Mouse (Mus musculus) midbrain, embryonic 12.5 days (tissue): Measurements from ENCODE around the gene Map2k3. TPM values are rescaled to one million over a fixed set of nuclear protein-coding genes. Genes with fewer than 3 reads are reported as not detected.

Source experiments
- ATAC-seq: fragments of 200-750 bp; cut with Nextera tagmentation; 2 replicates; pipeline ENCODE4 v1.8.0; 2017; ENCODE audit warnings: low read depth, moderate TSS enrichment, moderate library complexity; ENCODE audit not compliant: low FRiP score
- H3K27ac ChIP-seq: fragments of 300-500 bp; sonication (generic); replicated peaks from 2 replicates; pipeline ENCODE4 v1.5.1; 2016; ENCODE audit warnings: mild to moderate bottlenecking
- H3K27me3 ChIP-seq: fragments of 300-500 bp; sonication (generic); 2 replicates; pipeline ENCODE4 v1.6.1; 2016; ENCODE audit warnings: mild to moderate bottlenecking
- H3K36me3 ChIP-seq: fragments of 300-500 bp; sonication (generic); 2 replicates; pipeline ENCODE4 v1.6.1; 2016
- H3K4me1 ChIP-seq: fragments of 300-500 bp; sonication (generic); 2 replicates; pipeline ENCODE4 v1.6.1; 2016
- H3K4me2 ChIP-seq: fragments of 300-500 bp; sonication (generic); replicated peaks from 2 replicates; pipeline ENCODE4 v1.6.1; 2016; ENCODE audit warnings: mild to moderate bottlenecking, moderate library complexity
- H3K4me3 ChIP-seq: fragments of 300-500 bp; sonication (generic); 2 replicates; pipeline ENCODE4 v1.5.1; 2016; ENCODE audit warnings: mild to moderate bottlenecking
- H3K9ac ChIP-seq: fragments of 300-500 bp; sonication (generic); replicated peaks from 2 replicates; pipeline ENCODE4 v1.6.1; 2016; ENCODE audit warnings: mild to moderate bottlenecking, moderate library complexity
- H3K9me3 ChIP-seq: fragments of 300-500 bp; sonication (generic); 2 replicates; pipeline ENCODE4 v1.6.1; 2016; ENCODE audit warnings: mild to moderate bottlenecking
- WGBS: fragments of 180-500 bp; shearing (Covaris S2); methylation state at CpG from one replicate; pipeline ENCODE4 v1.1.7; 2016; 5-methylcytosine and 5-hydroxymethylcytosine counted together
- polyA plus RNA-seq: library from polyadenylated mRNA; unstranded; fragments of >200 nt; fragmentation: Nextera tagmentation; extraction: Ambion mirVana; gene quantifications from 2 replicates; pipeline ENCODE4 v1.2.1, GENCODE M21; 2016

Gene Map2k3
- polyA plus RNA-seq, 1 experiment from 2014 or later = 41.9 TPM

- Histone ChIP-seq H3K9me3 (no peaks in the 10 kb centered on the region), H3K36me3 (no peaks in the 10 kb centered on the region), H3K4me2 (peak overlapping the region; percentile 84), H3K4me1 (peaks cover 40% of the 10 kb centered on the region), H3K9ac (0 out of 2 replicates have a peak overlapping the region, but pooled peaks have one; percentile 61), H3K27me3 (peaks cover 16% of the 10 kb centered on the region; the same call in 1 of the 2 replicates), H3K27ac (no peak overlapping the region), H3K4me3 (peak overlapping the region; percentile 78)
- WGBS = 32% methylated on average over 7 of the region's 7 CpGs
- ATAC-seq = no peak
Measured at GRCm38 (mm10) chr11:60930724-60931281, 1.0 kb upstream of the Map2k3 start.

- Histone ChIP-seq H3K4me3 (peak overlapping the region; percentile 78), H3K27ac (no peak overlapping the region)
- no peak; the same call in 1 of the 2 replicates for ATAC-seq
Measured at GRCm38 (mm10) chr11:60931282-60931868, 458 bp upstream of the Map2k3 start.

GRCm38 (mm10) chr11:60932503-60933020 lies 729 bp downstream of the Map2k3 start:
- Histone ChIP-seq H3K4me2 (peak overlapping the region; percentile 84), H3K36me3 (no peaks in the 10 kb centered on the region), H3K27me3 (peaks cover 16% of the 10 kb centered on the region; the same call in 1 of the 2 replicates), H3K4me3 (peak overlapping the region; percentile 78), H3K4me1 (peaks cover 32% of the 10 kb centered on the region), H3K9me3 (no peaks in the 10 kb centered on the region), H3K9ac (peak overlapping the region; percentile 76), H3K27ac (no peak overlapping the region)
- 10% methylated on average over 7 of the region's 7 CpGs for WGBS
- ATAC-seq = no peak

More at GRCm38 (mm10) chr11:60931282-60931868, 458 bp upstream of the Map2k3 start:
- 5% methylated on average over 30 of the region's 30 CpGs for WGBS
- Histone ChIP-seq H3K9me3 (no peaks in the 10 kb centered on the region), H3K4me2 (peak overlapping the region; percentile 84), H3K27me3 (peaks cover 16% of the 10 kb centered on the region; the same call in 1 of the 2 replicates), H3K36me3 (no peaks in the 10 kb centered on the region), H3K4me1 (peaks cover 40% of the 10 kb centered on the region), H3K9ac (peak overlapping the region; percentile 61)

GRCm38 (mm10) chr11:60933178-60933930 lies 1.5 kb downstream of the Map2k3 start:
- peaks cover 16% of the 10 kb centered on the region; the same call in 1 of the 2 replicates for H3K27me3 ChIP-seq
- 86% methylated on average over 10 of the region's 10 CpGs for WGBS
- no peaks in the 10 kb centered on the region for H3K36me3 ChIP-seq
- H3K27ac ChIP-seq = no peak overlapping the region
- peaks cover 28% of the 10 kb centered on the region for H3K4me1 ChIP-seq
- H3K9ac ChIP-seq = peak overlapping the region; percentile 76; the same call in 1 of the 2 replicates
- H3K4me2 ChIP-seq = peak overlapping the region; percentile 84
- no peaks in the 10 kb centered on the region for H3K9me3 ChIP-seq
- H3K4me3 ChIP-seq = peak overlapping the region; percentile 78; the same call in 1 of the 2 replicates
- ATAC-seq = no peak

GRCm38 (mm10) chr11:60934795-60935194 lies 3.0 kb downstream of the Map2k3 start:
- no peak overlapping the region for H3K4me3 ChIP-seq
- no peak overlapping the region for H3K9ac ChIP-seq
- H3K36me3 ChIP-seq = no peaks in the 10 kb centered on the region
- no peaks in the 10 kb centered on the region for H3K9me3 ChIP-seq
- H3K4me2 ChIP-seq = no peak overlapping the region
- ATAC-seq = no peak
- H3K4me1 ChIP-seq = peaks cover 28% of the 10 kb centered on the region
- peaks cover 14% of the 10 kb centered on the region; the same call in 1 of the 2 replicates for H3K27me3 ChIP-seq
- no peak overlapping the region; the same call in 1 of the 2 replicates for H3K27ac ChIP-seq
- WGBS = 89% methylated on average over 2 of the region's 2 CpGs

GRCm38 (mm10) chr11:60935326-60935974 lies 3.6 kb downstream of the Map2k3 start:
- Histone ChIP-seq H3K27me3 (peaks cover 7% of the 10 kb centered on the region; the same call in 1 of the 2 replicates), H3K4me2 (no peak overlapping the region), H3K4me1 (peaks cover 28% of the 10 kb centered on the region), H3K9me3 (no peaks in the 10 kb centered on the region), H3K27ac (no peak overlapping the region; the same call in 1 of the 2 replicates), H3K36me3 (no peaks in the 10 kb centered on the region), H3K4me3 (no peak overlapping the region), H3K9ac (no peak overlapping the region)
- WGBS = 87% methylated on average over 7 of the region's 7 CpGs
- no peak for ATAC-seq

GRCm38 (mm10) chr11:60935975-60936373 lies 4.1 kb downstream of the Map2k3 start:
- no peaks in the 10 kb centered on the region for H3K36me3 ChIP-seq
- 87% methylated on average over 4 of the region's 4 CpGs for WGBS
- no peak overlapping the region for H3K4me2 ChIP-seq
- no peak for ATAC-seq
- H3K4me3 ChIP-seq = no peak overlapping the region
- H3K27me3 ChIP-seq = 0 out of 2 replicates have a peak, but pooled peaks cover 2% of the 10 kb centered on the region
- peaks cover 27% of the 10 kb centered on the region for H3K4me1 ChIP-seq
- no peaks in the 10 kb centered on the region for H3K9me3 ChIP-seq
- H3K9ac ChIP-seq = no peak overlapping the region
- H3K27ac ChIP-seq = no peak overlapping the region

- H3K9ac ChIP-seq = no peak overlapping the region
- H3K27ac ChIP-seq = no peak overlapping the region
- no peaks in the 10 kb centered on the region for H3K36me3 ChIP-seq
- no peak for ATAC-seq
- no peaks in the 10 kb centered on the region for H3K9me3 ChIP-seq
- H3K4me3 ChIP-seq = no peak overlapping the region
- no peak overlapping the region for H3K4me2 ChIP-seq
- H3K27me3 ChIP-seq = no peaks in the 10 kb centered on the region
- peaks cover 24% of the 10 kb centered on the region for H3K4me1 ChIP-seq
- WGBS = 86% methylated on average over 3 of the region's 3 CpGs
Measured at GRCm38 (mm10) chr11:60937611-60938010, 5.8 kb downstream of the Map2k3 start.

- Histone ChIP-seq H3K27ac (no peak overlapping the region), H3K9ac (no peak overlapping the region), H3K4me2 (no peak overlapping the region), H3K36me3 (peaks cover 18% of the 10 kb centered on the region), H3K27me3 (no peaks in the 10 kb centered on the region), H3K9me3 (no peaks in the 10 kb centered on the region), H3K4me1 (peaks cover 10% of the 10 kb centered on the region; the same call in 1 of the 2 replicates), H3K4me3 (no peak overlapping the region)
- 96% methylated on average over 3 of the region's 3 CpGs for WGBS
- ATAC-seq = no peak
Measured at GRCm38 (mm10) chr11:60939487-60939886, 7.7 kb downstream of the Map2k3 start.

GRCm38 (mm10) chr11:60940501-60940900 lies 8.7 kb downstream of the Map2k3 start:
- Histone ChIP-seq H3K4me1 (peaks cover 10% of the 10 kb centered on the region; the same call in 1 of the 2 replicates), H3K4me3 (no peak overlapping the region), H3K27me3 (no peaks in the 10 kb centered on the region), H3K4me2 (no peak overlapping the region), H3K9me3 (no peaks in the 10 kb centered on the region), H3K36me3 (peaks cover 26% of the 10 kb centered on the region), H3K9ac (no peak overlapping the region), H3K27ac (no peak overlapping the region)
- 78% methylated on average over 5 of the region's 5 CpGs for WGBS
- ATAC-seq = no peak

GRCm38 (mm10) chr11:60941370-60941769 lies 9.5 kb downstream of the Map2k3 start:
- no peaks in the 10 kb centered on the region for H3K9me3 ChIP-seq
- peaks cover 35% of the 10 kb centered on the region for H3K36me3 ChIP-seq
- H3K27me3 ChIP-seq = no peaks in the 10 kb centered on the region
- peaks cover 10% of the 10 kb centered on the region; the same call in 1 of the 2 replicates for H3K4me1 ChIP-seq
- H3K27ac ChIP-seq = no peak overlapping the region
- no peak overlapping the region for H3K4me2 ChIP-seq
- H3K4me3 ChIP-seq = no peak overlapping the region
- WGBS = 67% methylated on average over 9 of the region's 9 CpGs
- H3K9ac ChIP-seq = no peak overlapping the region
- no peak for ATAC-seq
